Mouse (Mus musculus) olfactory bulb, adult 2 months (tissue): ENCODE measurements around the gene Pxdc1.

ENCODE experiments used
- CTCF ChIP-seq: fragments of 200-500 bp; IDR thresholded peaks from 2 replicates; pipeline ENCODE4 v1.5.1; 2012; ENCODE audit warnings: low read depth, mild to moderate bottlenecking, low read length, moderate library complexity; ENCODE audit not compliant: insufficient read depth
- POLR2A ChIP-seq: fragments of 200-500 bp; IDR thresholded peaks from 2 replicates; pipeline ENCODE4 v1.6.1; 2012; ENCODE audit warnings: mild to moderate bottlenecking, low read depth, low read length, moderate library complexity; ENCODE audit not compliant: insufficient read depth

GRCm38 (mm10) chr13:34675847-34676383, 22.6 kb upstream of the Pxdc1 start:
- TF ChIP-seq CTCF (no peak), POLR2A (no peak)
